In genomic region chr8:121950749-121951655, GRCm38 (mm10) we compare ENCODE assay signal across 8 mouse cellular contexts. TPM values are rescaled to one million over a fixed set of nuclear protein-coding genes. Genes with fewer than 3 reads are reported as not detected.
DNase-seq lines count a peak whose midpoint lies in the region; ATAC-seq and TF ChIP-seq lines count a peak whose summit lies in the region.

No protein-coding gene starts in this region.

- peak; percentile 59 for DNase-seq in right cerebral cortex, adult 18-20 months
- no peak for DNase-seq in right cerebral cortex, adult 2 months (ENCODE audit: low spot score in 2 of 2)
- DNase-seq in embryo, embryonic 11 days: peak; percentile 56
- peak; percentile 73 to 76 for DNase-seq in heart, adult 18-20 months
- DNase-seq in kidney, adult 18-20 months: peak; percentile 67
- peak; percentile 52 for DNase-seq in midbrain, postnatal 0 days (ENCODE audit: low spot score)

- no peaks in the 10 kb centered on the region for H3K27me3 ChIP-seq in limb, embryonic 15.5 days
- H3K27me3 ChIP-seq in midbrain, postnatal 0 days (ENCODE audit: insufficient read depth, low read length): no peaks in the 10 kb centered on the region
- H3K27me3 ChIP-seq in testis, adult 2 months (ENCODE audit: control insufficient read depth, insufficient read depth, low read length): no peaks in the 10 kb centered on the region

- peak overlapping the region; percentile 92 for H3K4me3 ChIP-seq in limb, embryonic 15.5 days
- peak overlapping the region; percentile 89 for H3K4me3 ChIP-seq in midbrain, postnatal 0 days (ENCODE audit: low read depth, low read length)
- H3K4me3 ChIP-seq in testis, adult 2 months (ENCODE audit: control insufficient read depth, low read depth, low read length): peak overlapping the region; percentile 96

- peak overlapping the region; percentile 76 for H3K4me2 ChIP-seq in limb, embryonic 15.5 days
- peak overlapping the region; percentile 79 for H3K4me2 ChIP-seq in midbrain, postnatal 0 days (ENCODE audit: low read depth, low read length, poor library complexity, severe bottlenecking)

- H3K36me3 ChIP-seq in limb, embryonic 15.5 days: peaks cover 31% of the 10 kb centered on the region
- H3K36me3 ChIP-seq in midbrain, postnatal 0 days (ENCODE audit: insufficient read depth, low read length): peaks cover 3% of the 10 kb centered on the region; the same call in 1 of the 2 replicates
- no peaks in the 10 kb centered on the region for H3K36me3 ChIP-seq in testis, adult 2 months (ENCODE audit: control insufficient read depth, insufficient read depth, low read length)

- peaks cover 75% of the 10 kb centered on the region for H3K4me1 ChIP-seq in limb, embryonic 15.5 days
- peaks cover 6% of the 10 kb centered on the region; the same call in 1 of the 2 replicates for H3K4me1 ChIP-seq in midbrain, postnatal 0 days (ENCODE audit: insufficient read depth, low read length)
- H3K4me1 ChIP-seq in testis, adult 2 months (ENCODE audit: control insufficient read depth, insufficient read depth, low read length): peaks cover 29% of the 10 kb centered on the region

- under 1% methylated on average over 82 of the region's 97 CpGs for WGBS in limb, embryonic 15.5 days
- under 1% methylated on average over 73 of the region's 97 CpGs for WGBS in midbrain, postnatal 0 days

- H3K9ac ChIP-seq in limb, embryonic 15.5 days: peak overlapping the region; percentile 99
- H3K9ac ChIP-seq in midbrain, postnatal 0 days (replicated peaks; ENCODE audit: low read length, poor library complexity, severe bottlenecking): peak overlapping the region; percentile 98

- 0 out of 2 replicates have a peak, but pooled peaks have one; percentile 59 for TF ChIP-seq POLR2A in testis, adult 2 months (IDR thresholded peaks at IDR 0.05; ENCODE audit: control insufficient read depth, low read depth, low read length)

- peak overlapping the region; percentile 95 for H3K27ac ChIP-seq in limb, embryonic 15.5 days
- peak overlapping the region; percentile 98 for H3K27ac ChIP-seq in midbrain, postnatal 0 days (ENCODE audit: low read depth, low read length)
- peak overlapping the region; percentile 100 for H3K27ac ChIP-seq in testis, adult 2 months (ENCODE audit: control insufficient read depth, insufficient read depth, low read depth, low read length)

- ATAC-seq in limb, embryonic 15.5 days (ENCODE audit: insufficient number of reproducible peaks, low FRiP score, low TSS enrichment, low read depth): no peak
- 0 out of 2 replicates have a peak, but pooled peaks have one; percentile 2 for ATAC-seq in midbrain, postnatal 0 days (ENCODE audit: low FRiP score)

- H3K9me3 ChIP-seq in limb, embryonic 15.5 days: no peaks in the 10 kb centered on the region
- H3K9me3 ChIP-seq in midbrain, postnatal 0 days (ENCODE audit: low read length): no peaks in the 10 kb centered on the region

- peak; percentile 44 for TF ChIP-seq CTCF in midbrain, postnatal 0 days (IDR thresholded peaks at IDR 0.05)
- no peak for TF ChIP-seq CTCF in testis, adult 2 months (IDR thresholded peaks at IDR 0.05; ENCODE audit: control insufficient read depth, insufficient read depth, insufficient replicate concordance, low read depth, low read length)

RNA-seq across cellular contexts. Expression of gene Banp, which starts 1.5 kb away (rescaled TPM):
- total RNA-seq in heart, adult 18-20 months (2021): 10 to 100 TPM; 30.4 to 35.6 TPM
- polyA plus RNA-seq in limb, embryonic 15.5 days (2015; fragmentation: Nextera tagmentation; extraction: Ambion mirVana): 42.3 and 44.8 TPM in 2 replicates
- total RNA-seq in midbrain, postnatal 0 days (2014; rRNA removed): 37.1 and 51.6 TPM in 2 replicates
- polyA plus RNA-seq in midbrain, postnatal 0 days (2015; fragmentation: Nextera tagmentation; extraction: Ambion mirVana): 22.4 and 24.8 TPM in 2 replicates
- 15.6 and 18.6 TPM in 2 replicates for polyA plus RNA-seq in testis, adult 2 months (2012; rRNA removed)

RNA-seq across cellular contexts. Expression of gene Car5a, which starts 6.3 kb away (rescaled TPM):
- not detected for total RNA-seq in heart, adult 18-20 months (2021)
- 0.17 TPM in 1 of 2 replicates, not detected in the other for polyA plus RNA-seq in limb, embryonic 15.5 days (2015; fragmentation: Nextera tagmentation; extraction: Ambion mirVana)
- 0.19 TPM in 1 of 2 replicates, not detected in the other for total RNA-seq in midbrain, postnatal 0 days (2014; rRNA removed)
- polyA plus RNA-seq in midbrain, postnatal 0 days (2015; fragmentation: Nextera tagmentation; extraction: Ambion mirVana): 0.17 and 0.22 TPM in 2 replicates
- polyA plus RNA-seq in testis, adult 2 months (2012; rRNA removed): not detected in 2 replicates

RNA-seq across cellular contexts. Expression of gene Slc7a5, which starts 43.5 kb away (rescaled TPM):
- total RNA-seq in heart, adult 18-20 months (2021): 1 to 10 TPM; 4.1 to 4.8 TPM
- 24.5 and 27.4 TPM in 2 replicates for polyA plus RNA-seq in limb, embryonic 15.5 days (2015; fragmentation: Nextera tagmentation; extraction: Ambion mirVana)
- 111 and 115 TPM in 2 replicates for total RNA-seq in midbrain, postnatal 0 days (2014; rRNA removed)
- 64.5 and 65.2 TPM in 2 replicates for polyA plus RNA-seq in midbrain, postnatal 0 days (2015; fragmentation: Nextera tagmentation; extraction: Ambion mirVana)
- polyA plus RNA-seq in testis, adult 2 months (2012; rRNA removed): 84.9 and 104 TPM in 2 replicates

Comparison
In these comparisons a context has a peak if more than half of its experiments do, and no peak if none do; other contexts are left out.
1. DNase-seq: peak in right cerebral cortex, adult 18-20 months (single experiment), embryo, embryonic 11 days (single experiment), heart, adult 18-20 months (2 of 2), kidney, adult 18-20 months (single experiment) and midbrain, postnatal 0 days (single experiment); none in right cerebral cortex, adult 2 months (0 of 2).
2. Peak in every context shown above with its lines, with median percentiles within 50 percentile points of each other: H3K27ac ChIP-seq and H3K4me3 ChIP-seq.